Comparison of ENCODE assay signal across 11 mouse cellular contexts in the genomic region with DNA sequence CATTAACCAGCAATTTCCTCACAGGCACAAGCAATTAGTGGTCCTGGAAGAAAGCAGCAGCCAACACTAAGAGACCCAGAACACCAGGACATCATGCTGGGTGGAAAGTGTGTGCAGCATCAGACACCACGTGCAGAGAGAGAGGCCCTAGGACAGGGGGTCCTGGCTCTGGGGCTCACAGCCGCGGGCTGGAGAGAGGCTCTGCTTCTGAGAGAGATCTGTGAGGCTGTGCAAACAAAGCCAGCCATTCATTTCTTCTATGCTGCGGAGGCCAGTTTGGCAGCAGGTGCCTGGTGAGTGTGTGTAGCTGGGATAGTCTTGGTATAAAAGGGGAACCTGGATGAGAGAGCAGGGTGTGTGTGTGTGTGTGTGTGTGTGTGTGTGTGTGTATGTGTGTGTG.
A peak's percentile ranks its signal among the peaks of the same experiment; 100 is the strongest.
DNase-seq lines count a peak whose midpoint lies in the region; ATAC-seq lines count a peak whose summit lies in the region.
"Had no signal": no experiment of that assay in that cellular context is flagged by ENCODE, and none has a peak within 500 bp of the region (broad histone marks: within the 10 kb centered on the region; RNA-seq: fewer than 3 reads in every experiment).

No protein-coding gene starts in this region.

- H3K4me3 ChIP-seq in intestine, embryonic 14.5 days (ENCODE audit: low read depth, low read length): no peak overlapping the region
- H3K4me3 ChIP-seq in intestine, embryonic 16.5 days (ENCODE audit: low read length): no peak overlapping the region
- H3K4me3 ChIP-seq in hindbrain, embryonic 16.5 days (ENCODE audit: low read length): no peak overlapping the region

- no peak overlapping the region for H3K27ac ChIP-seq in intestine, embryonic 14.5 days (ENCODE audit: low read depth)
- H3K27ac ChIP-seq in intestine, embryonic 16.5 days (ENCODE audit: low read length): no peak overlapping the region
- H3K27ac ChIP-seq in hindbrain, embryonic 16.5 days (ENCODE audit: low read depth, low read length): no peak overlapping the region
- H3K27ac ChIP-seq: macrophage had no signal

- no peaks in the 10 kb centered on the region for H3K36me3 ChIP-seq in intestine, embryonic 14.5 days (ENCODE audit: control insufficient read depth, insufficient read depth, low read length)
- no peaks in the 10 kb centered on the region for H3K36me3 ChIP-seq in intestine, embryonic 16.5 days (ENCODE audit: control insufficient read depth, insufficient read depth, low read length)
- H3K36me3 ChIP-seq in hindbrain, embryonic 16.5 days (ENCODE audit: control insufficient read depth, insufficient read depth, low read length): no peaks in the 10 kb centered on the region

- DNase-seq in intestine, embryonic 14.5 days (ENCODE audit: low spot score): peak; percentile 55
- peak; percentile 26 for DNase-seq in brain, embryonic 18.5 days (ENCODE audit: low read depth, low spot score)
- peak; percentile 23 for DNase-seq in neural tube, embryonic 10.5 days (ENCODE audit: extremely low spot score, low spot score)
- no peak for DNase-seq in thymus, postnatal 25 days
- no peak for DNase-seq in spleen, postnatal 4 days (ENCODE audit: low spot score in 2 of 2)
- DNase-seq in adrenal gland, adult 8-10 months: no peak
- DNase-seq: heart, adult 18-20 months; kidney, adult 11 months had no signal

- H3K27me3 ChIP-seq in intestine, embryonic 14.5 days (replicated peaks; ENCODE audit: control insufficient read depth, insufficient read depth, low read length): no peaks in the 10 kb centered on the region
- H3K27me3 ChIP-seq in intestine, embryonic 16.5 days (replicated peaks; ENCODE audit: control insufficient read depth, insufficient read depth, low read length): no peaks in the 10 kb centered on the region
- H3K27me3 ChIP-seq in hindbrain, embryonic 16.5 days (replicated peaks; ENCODE audit: control insufficient read depth, insufficient read depth, low read length): no peaks in the 10 kb centered on the region

- WGBS in intestine, embryonic 14.5 days: 42% methylated on average over 4 of the region's 4 CpGs
- 37% methylated on average over 4 of the region's 4 CpGs for WGBS in intestine, embryonic 16.5 days
- WGBS in hindbrain, embryonic 16.5 days: 8% methylated on average over 4 of the region's 4 CpGs

- H3K9me3 ChIP-seq in intestine, embryonic 14.5 days (ENCODE audit: control insufficient read depth, low read length): no peaks in the 10 kb centered on the region
- no peaks in the 10 kb centered on the region for H3K9me3 ChIP-seq in intestine, embryonic 16.5 days (ENCODE audit: control insufficient read depth, low read length)
- H3K9me3 ChIP-seq in hindbrain, embryonic 16.5 days (ENCODE audit: control insufficient read depth, low read length): no peaks in the 10 kb centered on the region

- no peaks in the 10 kb centered on the region for H3K4me1 ChIP-seq in intestine, embryonic 14.5 days (replicated peaks; ENCODE audit: control insufficient read depth, insufficient read depth, low read length)
- H3K4me1 ChIP-seq in intestine, embryonic 16.5 days (ENCODE audit: control insufficient read depth, insufficient read depth, low read length): no peaks in the 10 kb centered on the region
- no peaks in the 10 kb centered on the region for H3K4me1 ChIP-seq in hindbrain, embryonic 16.5 days (ENCODE audit: control insufficient read depth, insufficient read depth, low read depth, low read length)

- peak; percentile 60 for ATAC-seq in intestine, embryonic 14.5 days (replicated peaks; ENCODE audit: low FRiP score, low TSS enrichment, low read depth)
- no peak for ATAC-seq in intestine, embryonic 16.5 days
- ATAC-seq in hindbrain, embryonic 16.5 days: peak; percentile 88

- H3K9ac ChIP-seq in intestine, embryonic 14.5 days (ENCODE audit: low read length): no peak overlapping the region
- no peak overlapping the region for H3K9ac ChIP-seq in intestine, embryonic 16.5 days (ENCODE audit: low read depth, low read length)
- no peak overlapping the region for H3K9ac ChIP-seq in hindbrain, embryonic 16.5 days (ENCODE audit: low read depth, low read length)

- H3K4me2 ChIP-seq in intestine, embryonic 14.5 days (ENCODE audit: low read length): no peak overlapping the region
- no peak overlapping the region for H3K4me2 ChIP-seq in intestine, embryonic 16.5 days (ENCODE audit: low read depth, low read length)
- no peak overlapping the region for H3K4me2 ChIP-seq in hindbrain, embryonic 16.5 days (ENCODE audit: low read length)

Comparison
In these comparisons a context has a peak if more than half of its experiments do, and no peak if none do; other contexts are left out.
1. DNase-seq: peak in intestine, embryonic 14.5 days (single experiment), brain, embryonic 18.5 days (single experiment) and neural tube, embryonic 10.5 days (single experiment); none in thymus, postnatal 25 days (single experiment), spleen, postnatal 4 days (0 of 2) and adrenal gland, adult 8-10 months (single experiment).